Mouse (Mus musculus) heart, postnatal 0 days (tissue): ENCODE results near the gene Phc2.

Experiments used
- CTCF ChIP-seq: IDR thresholded peaks from 2 replicates; pipeline ENCODE4 v1.5.1; 2016; ENCODE audit warnings: antibody characterized with exemption, control low read depth, low read depth
- EP300 ChIP-seq: IDR thresholded peaks from 2 replicates; pipeline ENCODE4 v1.6.1; 2016; ENCODE audit warnings: antibody characterized with exemption, low read depth

DNA sequence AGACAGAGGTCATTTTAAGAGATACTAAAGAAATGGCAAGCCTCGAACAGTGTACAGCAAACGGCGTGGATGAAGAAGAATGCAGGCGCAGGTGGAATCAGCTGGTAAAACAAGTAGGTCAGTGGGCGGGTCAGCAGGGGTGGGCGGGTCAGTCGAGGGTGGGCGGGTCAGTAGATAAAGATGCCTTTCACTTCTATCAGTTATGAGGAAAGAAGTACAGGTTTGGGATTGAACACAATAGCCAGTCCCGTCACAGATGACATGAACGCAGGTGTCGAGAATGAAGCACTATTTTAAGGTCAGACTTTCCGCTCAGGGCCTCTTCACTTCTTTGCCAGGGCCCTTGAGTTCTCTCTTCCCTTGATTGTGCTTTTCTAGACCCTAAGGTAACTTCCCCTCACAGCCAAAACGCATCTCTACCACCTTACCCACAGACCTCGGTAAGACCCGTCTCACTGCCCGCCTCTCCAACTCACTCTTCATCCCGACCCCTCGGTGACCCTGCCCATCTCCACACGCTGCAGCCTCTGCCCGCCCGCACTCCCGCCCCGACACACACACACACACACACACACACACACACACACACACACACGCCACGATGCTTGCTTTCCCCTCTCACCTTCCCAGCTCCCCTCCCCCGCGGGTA lies 45.1 kb upstream of the Phc2 start:
- TF ChIP-seq EP300 (no peak), CTCF (no peak)
